Mouse (Mus musculus) embryonic fibroblast, embryonic 13.5 days (primary cell): ENCODE results near the gene Celf2.

Experiments
- CTCF ChIP-seq: IDR thresholded peaks from 2 replicates; pipeline ENCODE4 v1.5.1; 2011; ENCODE audit warnings: mild to moderate bottlenecking, control low read depth, low read length, moderate library complexity, borderline replicate concordance; ENCODE audit not compliant: insufficient read depth
- POLR2A ChIP-seq: IDR thresholded peaks from 2 replicates; pipeline ENCODE4 v1.6.1; 2011; ENCODE audit warnings: low read depth, mild to moderate bottlenecking, control low read depth, low read length, moderate library complexity

- no peak for TF ChIP-seq CTCF
- no peak for TF ChIP-seq POLR2A
These were observed 785.8 kb downstream of the Celf2 start for GRCm38 (mm10) chr2:6723602-6724001.
